Mouse (Mus musculus): ENCODE results near the gene Glt1d1. TPM values are rescaled to one million over a fixed set of nuclear protein-coding genes. Genes with fewer than 3 reads are reported as not detected.

The Glt1d1 gene
- total RNA-seq, 1 experiment = 12.3 TPM

DNA sequence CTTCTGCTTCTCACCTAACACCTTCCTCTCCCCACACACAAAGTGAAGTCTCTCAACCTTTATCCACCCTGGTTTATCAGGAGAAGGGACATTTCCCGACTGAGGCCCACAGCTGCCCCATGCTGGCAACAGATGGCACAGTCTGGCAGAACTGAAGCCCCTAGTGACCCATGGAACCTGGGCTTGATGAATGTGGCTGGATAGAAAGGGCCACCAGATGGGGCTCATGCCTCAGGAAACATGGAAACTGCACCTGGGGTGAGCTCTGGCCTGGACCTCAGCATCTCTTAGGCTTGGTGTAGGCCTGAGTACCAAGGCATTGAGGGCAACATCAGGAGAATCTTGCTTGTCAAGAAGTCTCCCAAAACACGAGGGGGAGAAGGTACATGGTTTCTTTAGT is 66.5 kb downstream of the Glt1d1 start:
- no peak overlapping the region for H3K9ac ChIP-seq (ENCODE audit: insufficient read depth, low read depth, low read length, poor library complexity, severe bottlenecking)
- no peaks in the 10 kb centered on the region for H3K9me3 ChIP-seq (ENCODE audit: control insufficient read depth, insufficient read depth, low read depth, low read length)
- peaks cover 19% of the 10 kb centered on the region; the same call in 1 of the 2 replicates for H3K36me3 ChIP-seq (ENCODE audit: control insufficient read depth, insufficient read depth, low read length, poor library complexity, severe bottlenecking)
- H3K27ac ChIP-seq (ENCODE audit: insufficient read depth, low read depth, low read length, poor library complexity, severe bottlenecking) = no peak overlapping the region
- H3K4me3 ChIP-seq (ENCODE audit: insufficient read depth in 1 of 2, low read depth in 1 of 2, low read length in 2 of 2, poor library complexity in 1 of 2, severe bottlenecking in 1 of 2) = no peak overlapping the region
- peaks cover 1 to 8% of the 10 kb centered on the region in 2 experiments for H3K4me1 ChIP-seq (ENCODE audit: control insufficient read depth in 2 of 2, insufficient read depth in 2 of 2, low read length in 2 of 2, poor library complexity in 1 of 2)
- DNase-seq (ENCODE audit: low read depth, low spot score) = no peak
- TF ChIP-seq ZC3H11A (IDR thresholded peaks at IDR 0.05; ENCODE audit: borderline replicate concordance, low read depth, low read length) = no peak
- in situ Hi-C loops (cut with MboI; ENCODE audit: low sequenced_read_pairs in 2 of 2, unreplicated experiment in 2 of 2) = no loop called here

DNA sequence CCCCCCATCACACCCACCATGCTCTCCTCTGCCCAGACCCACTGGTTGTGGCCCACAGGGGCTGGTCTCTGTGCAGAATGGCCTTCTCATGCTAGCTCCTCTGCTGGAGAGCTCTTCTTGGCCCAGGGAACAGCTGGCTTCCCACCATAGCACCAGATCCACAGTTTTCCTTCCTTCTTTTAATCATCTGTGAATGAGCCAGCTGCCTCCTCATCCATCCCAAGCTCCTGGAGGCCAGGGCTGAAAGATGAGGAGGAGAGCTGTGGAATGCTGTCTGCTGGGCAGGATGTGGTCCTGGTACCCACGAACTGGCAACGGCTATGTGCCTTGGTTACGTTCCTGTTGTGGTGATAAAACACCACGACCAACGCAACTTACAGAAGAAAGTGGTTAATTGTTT is 67.6 kb downstream of the Glt1d1 start:
- DNase-seq (ENCODE audit: low read depth, low spot score) = no peak
- in situ Hi-C loops (cut with MboI; ENCODE audit: low sequenced_read_pairs in 2 of 2, unreplicated experiment in 2 of 2) = no loop called here
- TF ChIP-seq ZNF384 (IDR thresholded peaks at IDR 0.05; ENCODE audit: low read depth, low read length) (no peak), HCFC1 (IDR thresholded peaks at IDR 0.05; ENCODE audit: borderline replicate concordance, insufficient read depth, low read length) (no peak), MAFK (IDR thresholded peaks at IDR 0.05; ENCODE audit: insufficient read depth, low read depth, low read length) (no peak), CHD2 (IDR thresholded peaks at IDR 0.05; ENCODE audit: low read depth, low read length) (no peak), ZC3H11A (IDR thresholded peaks at IDR 0.05; ENCODE audit: borderline replicate concordance, low read depth, low read length) (no peak)
- no peak overlapping the region for H3K27ac ChIP-seq (ENCODE audit: insufficient read depth, low read depth, low read length, poor library complexity, severe bottlenecking)
- peaks cover 4 to 10% of the 10 kb centered on the region in 2 experiments for H3K4me1 ChIP-seq (ENCODE audit: control insufficient read depth in 2 of 2, insufficient read depth in 2 of 2, low read length in 2 of 2, poor library complexity in 1 of 2)
- H3K36me3 ChIP-seq (ENCODE audit: control insufficient read depth, insufficient read depth, low read length, poor library complexity, severe bottlenecking) = peaks cover 11% of the 10 kb centered on the region; the same call in 1 of the 2 replicates
- no peak overlapping the region for H3K4me3 ChIP-seq (ENCODE audit: insufficient read depth in 1 of 2, low read depth in 1 of 2, low read length in 2 of 2, poor library complexity in 1 of 2, severe bottlenecking in 1 of 2)
- no peak overlapping the region for H3K9ac ChIP-seq (ENCODE audit: insufficient read depth, low read depth, low read length, poor library complexity, severe bottlenecking)
- no peaks in the 10 kb centered on the region for H3K9me3 ChIP-seq (ENCODE audit: control insufficient read depth, insufficient read depth, low read depth, low read length)

DNA sequence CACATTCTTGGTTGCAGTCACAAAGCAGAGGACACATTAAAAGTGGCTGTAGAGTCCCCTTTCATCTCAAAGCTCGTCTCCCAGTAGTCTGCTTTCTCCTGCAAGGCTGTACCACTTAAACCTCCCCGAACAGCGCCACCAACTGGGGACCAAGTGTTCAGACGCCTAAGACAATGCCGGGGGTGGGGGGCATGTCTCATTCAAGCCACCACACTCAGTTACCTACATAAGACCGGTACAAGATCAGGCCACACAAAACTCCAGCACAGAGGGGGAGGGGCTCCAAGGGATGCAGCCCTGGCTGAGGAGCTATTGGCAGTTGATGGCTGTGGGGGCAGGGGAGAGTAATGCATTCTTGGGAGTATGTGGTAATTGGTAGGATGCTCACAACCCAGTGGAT is 68.1 kb downstream of the Glt1d1 start:
- Histone ChIP-seq H3K36me3 (ENCODE audit: control insufficient read depth, insufficient read depth, low read length, poor library complexity, severe bottlenecking) (peaks cover 7% of the 10 kb centered on the region; the same call in 1 of the 2 replicates), H3K4me3 (ENCODE audit: insufficient read depth in 1 of 2, low read depth in 1 of 2, low read length in 2 of 2, poor library complexity in 1 of 2, severe bottlenecking in 1 of 2) (no peak overlapping the region), H3K27ac (ENCODE audit: insufficient read depth, low read depth, low read length, poor library complexity, severe bottlenecking) (no peak overlapping the region; the same call in 1 of the 2 replicates), H3K9me3 (ENCODE audit: control insufficient read depth, insufficient read depth, low read depth, low read length) (no peaks in the 10 kb centered on the region), H3K9ac (ENCODE audit: insufficient read depth, low read depth, low read length, poor library complexity, severe bottlenecking) (no peak overlapping the region), H3K4me1 (ENCODE audit: control insufficient read depth in 2 of 2, insufficient read depth in 2 of 2, low read length in 2 of 2, poor library complexity in 1 of 2) (peaks cover 4 to 13% of the 10 kb centered on the region in 2 experiments)
- DNase-seq (ENCODE audit: low read depth, low spot score) = no peak
- in situ Hi-C loops (cut with MboI; ENCODE audit: low sequenced_read_pairs in 2 of 2, unreplicated experiment in 2 of 2) = no loop called here
- TF ChIP-seq ZC3H11A (IDR thresholded peaks at IDR 0.05; ENCODE audit: borderline replicate concordance, low read depth, low read length) (no peak), ZNF384 (IDR thresholded peaks at IDR 0.05; ENCODE audit: low read depth, low read length) (peak; percentile 77; the same call in 1 of the 2 replicates)

DNA sequence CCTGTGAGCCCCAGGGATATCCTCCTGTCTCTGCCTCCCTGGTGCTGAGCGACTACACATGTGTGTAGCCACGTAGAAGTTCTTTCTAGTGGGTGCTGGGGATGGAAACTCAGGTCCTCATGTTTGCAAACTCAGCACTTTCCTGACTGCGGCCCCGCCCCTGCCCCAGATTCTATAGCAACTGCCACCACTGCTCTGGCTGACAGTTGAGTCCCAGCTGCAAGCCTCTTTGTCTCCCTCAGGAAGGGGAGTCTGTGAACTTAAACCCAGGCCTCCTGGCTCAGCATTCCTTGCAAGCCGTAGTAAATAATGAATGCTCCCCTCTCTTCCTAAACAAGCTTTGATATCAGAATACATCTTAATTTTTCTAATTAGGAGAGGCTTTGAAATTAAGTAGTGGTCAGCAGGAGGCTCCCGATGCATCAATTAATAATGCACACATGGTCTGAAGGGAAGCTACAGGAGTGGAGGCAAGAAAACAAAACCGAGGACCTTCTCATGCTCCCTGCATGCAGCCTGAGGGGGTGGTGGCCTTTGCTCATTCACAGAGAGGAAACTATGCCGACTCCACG is 71.6 kb downstream of the Glt1d1 start:
- in situ Hi-C loops (cut with MboI; ENCODE audit: low sequenced_read_pairs in 2 of 2, unreplicated experiment in 2 of 2) = no loop called here
- Histone ChIP-seq H3K36me3 (ENCODE audit: control insufficient read depth, insufficient read depth, low read length, poor library complexity, severe bottlenecking) (peaks cover 4% of the 10 kb centered on the region; the same call in 1 of the 2 replicates), H3K4me3 (ENCODE audit: insufficient read depth in 1 of 2, low read depth in 1 of 2, low read length in 2 of 2, poor library complexity in 1 of 2, severe bottlenecking in 1 of 2) (no peak overlapping the region), H3K4me1 (ENCODE audit: control insufficient read depth in 2 of 2, insufficient read depth in 2 of 2, low read length in 2 of 2, poor library complexity in 1 of 2) (peaks cover 8 to 33% of the 10 kb centered on the region in 2 experiments), H3K9ac (ENCODE audit: insufficient read depth, low read depth, low read length, poor library complexity, severe bottlenecking) (no peak overlapping the region), H3K9me3 (ENCODE audit: control insufficient read depth, insufficient read depth, low read depth, low read length) (no peaks in the 10 kb centered on the region), H3K27ac (ENCODE audit: insufficient read depth, low read depth, low read length, poor library complexity, severe bottlenecking) (0 out of 2 replicates have a peak overlapping the region, but pooled peaks have one; percentile 16)
- DNase-seq (ENCODE audit: low read depth, low spot score) = no peak
- TF ChIP-seq ZC3H11A (IDR thresholded peaks at IDR 0.05; ENCODE audit: borderline replicate concordance, low read depth, low read length) (no peak), MAFK (IDR thresholded peaks at IDR 0.05; ENCODE audit: insufficient read depth, low read depth, low read length) (peak; percentile 99), ZNF384 (IDR thresholded peaks at IDR 0.05; ENCODE audit: low read depth, low read length) (no peak)

DNA sequence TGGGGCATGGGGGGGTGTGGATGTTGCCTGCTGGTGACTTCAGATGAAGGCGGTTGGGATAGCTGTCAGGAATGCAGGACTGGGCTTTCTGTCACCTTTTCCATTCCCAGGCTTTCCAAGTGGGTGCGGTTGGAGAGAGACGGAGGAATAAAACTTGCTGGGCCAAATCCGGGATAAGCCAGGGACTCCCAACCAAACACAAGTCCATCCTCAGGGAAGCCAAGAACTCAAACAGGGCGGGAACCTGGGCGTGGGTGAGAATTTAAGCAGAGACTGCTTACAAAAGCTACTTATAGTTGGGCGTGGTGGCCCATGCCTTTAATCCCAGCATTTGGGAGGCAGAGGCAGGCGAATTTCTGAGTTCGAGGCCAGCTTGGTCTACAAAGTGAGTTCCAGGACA is 73.2 kb downstream of the Glt1d1 start:
- no peak overlapping the region for H3K4me3 ChIP-seq (ENCODE audit: insufficient read depth in 1 of 2, low read depth in 1 of 2, low read length in 2 of 2, poor library complexity in 1 of 2, severe bottlenecking in 1 of 2)
- in situ Hi-C loops (cut with MboI; ENCODE audit: low sequenced_read_pairs in 2 of 2, unreplicated experiment in 2 of 2) = no loop called here
- no peak overlapping the region for H3K27ac ChIP-seq (ENCODE audit: insufficient read depth, low read depth, low read length, poor library complexity, severe bottlenecking)
- TF ChIP-seq MAFK (IDR thresholded peaks at IDR 0.05; ENCODE audit: insufficient read depth, low read depth, low read length) = no peak
- no peaks in the 10 kb centered on the region for H3K9me3 ChIP-seq (ENCODE audit: control insufficient read depth, insufficient read depth, low read depth, low read length)
- peaks cover 4% of the 10 kb centered on the region; the same call in 1 of the 2 replicates for H3K36me3 ChIP-seq (ENCODE audit: control insufficient read depth, insufficient read depth, low read length, poor library complexity, severe bottlenecking)
- peaks cover 8 to 35% of the 10 kb centered on the region in 2 experiments for H3K4me1 ChIP-seq (ENCODE audit: control insufficient read depth in 2 of 2, insufficient read depth in 2 of 2, low read length in 2 of 2, poor library complexity in 1 of 2)
- H3K9ac ChIP-seq (ENCODE audit: insufficient read depth, low read depth, low read length, poor library complexity, severe bottlenecking) = no peak overlapping the region
- DNase-seq (ENCODE audit: low read depth, low spot score) = no peak
